Mouse (Mus musculus) neural tube, embryonic 14.5 days (tissue): ENCODE data around the gene Appl1. TPM values are rescaled to one million over a fixed set of nuclear protein-coding genes. Genes with fewer than 3 reads are reported as not detected.
A peak's percentile ranks its signal among the peaks of the same experiment; 100 is the strongest.

ENCODE experiments used
- ATAC-seq: fragments of 200-750 bp; cut with Nextera tagmentation; 2 replicates; pipeline ENCODE4 v1.8.0; 2017; ENCODE audit warnings: low read depth, mild to moderate bottlenecking, moderate TSS enrichment, moderate library complexity
- H3K27ac ChIP-seq: fragments of 300-500 bp; sonication (generic); 2 replicates; pipeline ENCODE4 v1.5.1; 2014; ENCODE audit warnings: low read depth, mild to moderate bottlenecking, control low read depth, low read length, moderate library complexity, mixed read lengths
- H3K27me3 ChIP-seq: fragments of 300-500 bp; sonication (generic); 2 replicates; pipeline ENCODE4 v1.6.1; 2014; ENCODE audit warnings: low read length; ENCODE audit not compliant: control insufficient read depth, insufficient read depth
- H3K36me3 ChIP-seq: fragments of 300-500 bp; sonication (generic); 2 replicates; pipeline ENCODE4 v1.6.1; 2014; ENCODE audit warnings: low read length, mixed read lengths; ENCODE audit not compliant: control insufficient read depth, insufficient read depth
- H3K4me1 ChIP-seq: fragments of 300-500 bp; sonication (generic); 2 replicates; pipeline ENCODE4 v1.6.1; 2014; ENCODE audit warnings: low read length; ENCODE audit not compliant: control insufficient read depth, insufficient read depth
- H3K4me2 ChIP-seq: fragments of 300-500 bp; sonication (generic); 2 replicates; pipeline ENCODE4 v1.6.1; 2014; ENCODE audit warnings: mild to moderate bottlenecking, low read depth, low read length, control low read depth
- H3K4me3 ChIP-seq: fragments of 300-500 bp; sonication (generic); 2 replicates; pipeline ENCODE4 v1.5.1; 2014; ENCODE audit warnings: low read depth, low read length, control low read depth, mixed read lengths
- H3K9ac ChIP-seq: fragments of 300-500 bp; sonication (generic); replicated peaks from 2 replicates; pipeline ENCODE4 v1.6.1; 2014; ENCODE audit warnings: low read depth, mild to moderate bottlenecking, control low read depth, low read length, mixed read lengths
- H3K9me3 ChIP-seq: fragments of 300-500 bp; sonication (generic); 2 replicates; pipeline ENCODE4 v1.6.1; 2016; ENCODE audit warnings: low read length; ENCODE audit not compliant: control insufficient read depth
- WGBS: fragments of 180-500 bp; shearing (Covaris S2); extraction: QIAGEN DNeasy Blood & Tissue Kit; methylation state at CpG from one replicate; pipeline ENCODE4 v1.1.7; 2014; 5-methylcytosine and 5-hydroxymethylcytosine counted together
- polyA plus RNA-seq: library from polyadenylated mRNA; unstranded; fragments of >200 nt; fragmentation: Nextera tagmentation; extraction: Ambion mirVana; gene quantifications from 2 replicates; pipeline ENCODE4 v1.2.1, GENCODE M21; 2014

Appl1 gene
- 56.2 and 88.3 TPM in 2 replicates for polyA plus RNA-seq

GRCm38 (mm10) chr14:26971106-26971789 lies at the start of gene Appl1:
TSS of gene Appl1 (minus strand) at chr14:26971232.
- no peak for ATAC-seq
- 50% methylated on average over 10 of the region's 10 CpGs for WGBS

GRCm38 (mm10) chr14:27019850-27020249 lies 48.8 kb upstream of the Appl1 start:
- Histone ChIP-seq H3K4me2 (no peak overlapping the region), H3K4me3 (no peak overlapping the region)
- no peak for ATAC-seq

More at GRCm38 (mm10) chr14:26971106-26971789, at the start of gene Appl1:
- H3K9me3 ChIP-seq: no peaks in the 10 kb centered on the region
- no peaks in the 10 kb centered on the region for H3K36me3 ChIP-seq
- peaks cover 9% of the 10 kb centered on the region for H3K4me1 ChIP-seq
- H3K4me2 ChIP-seq: peak within 1 kb of the TSS; percentile 38
- peak within 1 kb of the TSS; percentile 72 for H3K9ac ChIP-seq
- H3K27ac ChIP-seq: peak within 1 kb of the TSS; percentile 93
- H3K4me3 ChIP-seq: peak within 1 kb of the TSS; percentile 92
- H3K27me3 ChIP-seq: no peaks in the 10 kb centered on the region

GRCm38 (mm10) chr14:27017936-27018335 lies 46.9 kb upstream of the Appl1 start:
- no peaks in the 10 kb centered on the region for H3K4me1 ChIP-seq
- H3K9me3 ChIP-seq: no peaks in the 10 kb centered on the region
- 86% methylated on average over 2 of the region's 2 CpGs for WGBS
- no peak overlapping the region for H3K27ac ChIP-seq
- no peaks in the 10 kb centered on the region for H3K36me3 ChIP-seq
- no peak overlapping the region for H3K4me2 ChIP-seq
- no peaks in the 10 kb centered on the region for H3K27me3 ChIP-seq
- no peak for ATAC-seq
- H3K9ac ChIP-seq: no peak overlapping the region
- no peak overlapping the region for H3K4me3 ChIP-seq

More at GRCm38 (mm10) chr14:27019850-27020249, 48.8 kb upstream of the Appl1 start:
- Histone ChIP-seq H3K9ac (no peak overlapping the region), H3K27me3 (no peaks in the 10 kb centered on the region), H3K4me1 (no peaks in the 10 kb centered on the region), H3K36me3 (no peaks in the 10 kb centered on the region), H3K27ac (no peak overlapping the region), H3K9me3 (no peaks in the 10 kb centered on the region)
- 87% methylated on average over 14 of the region's 14 CpGs for WGBS

- H3K9me3 ChIP-seq: no peaks in the 10 kb centered on the region
- H3K4me2 ChIP-seq: no peak overlapping the region
- H3K4me1 ChIP-seq: no peaks in the 10 kb centered on the region
- 75% methylated on average over 4 of the region's 4 CpGs for WGBS
- H3K4me3 ChIP-seq: no peak overlapping the region
- no peaks in the 10 kb centered on the region for H3K27me3 ChIP-seq
- H3K27ac ChIP-seq: no peak overlapping the region
- no peak overlapping the region for H3K9ac ChIP-seq
- H3K36me3 ChIP-seq: no peaks in the 10 kb centered on the region
- ATAC-seq: no peak
Observed at GRCm38 (mm10) chr14:27013658-27014057, 42.6 kb upstream of the Appl1 start.

GRCm38 (mm10) chr14:27011561-27011960 lies 40.5 kb upstream of the Appl1 start:
- no peak overlapping the region for H3K4me2 ChIP-seq
- 79% methylated on average over 5 of the region's 5 CpGs for WGBS
- H3K27ac ChIP-seq: no peak overlapping the region
- no peak overlapping the region for H3K4me3 ChIP-seq
- no peaks in the 10 kb centered on the region for H3K27me3 ChIP-seq
- H3K4me1 ChIP-seq: no peaks in the 10 kb centered on the region
- no peak overlapping the region for H3K9ac ChIP-seq
- H3K36me3 ChIP-seq: no peaks in the 10 kb centered on the region
- no peaks in the 10 kb centered on the region for H3K9me3 ChIP-seq
- ATAC-seq: no peak

GRCm38 (mm10) chr14:27005937-27006336 lies 34.9 kb upstream of the Appl1 start:
- no peak for ATAC-seq
- Histone ChIP-seq H3K27me3 (no peaks in the 10 kb centered on the region), H3K9ac (no peak overlapping the region), H3K9me3 (no peaks in the 10 kb centered on the region), H3K27ac (no peak overlapping the region), H3K4me1 (no peaks in the 10 kb centered on the region), H3K4me2 (no peak overlapping the region), H3K4me3 (no peak overlapping the region), H3K36me3 (no peaks in the 10 kb centered on the region)
- WGBS: 29% methylated on average over 6 of the region's 6 CpGs

GRCm38 (mm10) chr14:27004906-27005305 lies 33.9 kb upstream of the Appl1 start:
- WGBS: 73% methylated on average over 7 of the region's 7 CpGs
- H3K9me3 ChIP-seq: no peaks in the 10 kb centered on the region

GRCm38 (mm10) chr14:27000386-27000785 lies 29.4 kb upstream of the Appl1 start:
- H3K4me3 ChIP-seq: no peak overlapping the region
- H3K36me3 ChIP-seq: no peaks in the 10 kb centered on the region
- no peak overlapping the region for H3K27ac ChIP-seq
- H3K4me1 ChIP-seq: no peaks in the 10 kb centered on the region
- H3K9ac ChIP-seq: no peak overlapping the region
- ATAC-seq: no peak
- 2% methylated on average over 11 of the region's 11 CpGs for WGBS
- peaks cover 4% of the 10 kb centered on the region; the same call in 1 of the 2 replicates for H3K27me3 ChIP-seq
- H3K4me2 ChIP-seq: no peak overlapping the region
- H3K9me3 ChIP-seq: no peaks in the 10 kb centered on the region

More at GRCm38 (mm10) chr14:27004906-27005305, 33.9 kb upstream of the Appl1 start:
- Histone ChIP-seq H3K36me3 (no peaks in the 10 kb centered on the region), H3K4me2 (no peak overlapping the region), H3K27ac (no peak overlapping the region), H3K4me1 (no peaks in the 10 kb centered on the region), H3K9ac (no peak overlapping the region), H3K4me3 (no peak overlapping the region), H3K27me3 (peaks cover under 1% of the 10 kb centered on the region; the same call in 1 of the 2 replicates)
- no peak for ATAC-seq

GRCm38 (mm10) chr14:26996257-26996656 lies 25.2 kb upstream of the Appl1 start:
- H3K9ac ChIP-seq: no peak overlapping the region
- no peaks in the 10 kb centered on the region for H3K36me3 ChIP-seq
- H3K4me3 ChIP-seq: no peak overlapping the region
- no peaks in the 10 kb centered on the region for H3K4me1 ChIP-seq
- peaks cover 4% of the 10 kb centered on the region; the same call in 1 of the 2 replicates for H3K27me3 ChIP-seq
- H3K4me2 ChIP-seq: no peak overlapping the region
- ATAC-seq: no peak
- H3K27ac ChIP-seq: no peak overlapping the region
- no peaks in the 10 kb centered on the region for H3K9me3 ChIP-seq
